ENCODE assay signal across 8 mouse cellular contexts in the genomic region with DNA sequence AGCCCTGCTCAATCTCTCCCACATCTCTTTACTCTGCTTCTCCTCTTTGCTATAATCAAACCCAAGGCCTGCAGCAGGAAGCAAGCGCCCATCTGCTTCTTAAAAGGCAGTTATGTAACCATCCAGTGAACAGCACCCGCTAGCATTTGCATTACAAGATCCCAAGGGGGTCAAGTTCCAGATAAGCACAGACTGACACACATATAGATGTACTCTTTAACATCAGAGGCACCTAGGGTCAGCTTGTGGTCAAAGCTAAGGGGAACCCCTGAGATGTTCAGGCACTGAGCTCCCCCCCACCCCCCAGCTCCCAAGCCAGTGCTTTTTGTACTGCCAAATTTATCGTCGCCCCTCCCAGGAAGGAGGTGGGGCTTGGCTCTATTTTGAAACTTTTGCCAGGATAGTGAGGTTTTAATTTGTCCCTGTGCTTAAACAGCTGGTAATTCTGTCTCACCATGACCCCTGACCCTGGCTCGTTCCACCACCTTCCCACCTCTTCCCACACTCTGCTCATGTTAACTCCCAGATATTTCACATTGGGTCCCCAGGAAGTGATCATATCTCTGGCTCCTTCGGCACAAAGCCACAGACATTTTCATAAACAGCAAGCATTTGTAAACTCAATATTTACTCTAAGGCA. TPM values are rescaled to one million over a fixed set of nuclear protein-coding genes. Genes with fewer than 3 reads are reported as not detected.
DNase-seq lines count a peak whose midpoint lies in the region; ATAC-seq and TF ChIP-seq lines count a peak whose summit lies in the region.

No protein-coding gene starts in this region.

- peak; percentile 91 for TF ChIP-seq EP300 in heart, adult 2 months (IDR thresholded peaks at IDR 0.05; ENCODE audit: insufficient read depth, low read depth, low read length)

- peak overlapping the region; percentile 79 for H3K27ac ChIP-seq in heart, adult 2 months
- no peak overlapping the region for H3K27ac ChIP-seq in heart, embryonic 12.5 days (ENCODE audit: poor library complexity, severe bottlenecking)
- peak overlapping the region; percentile 95 for H3K27ac ChIP-seq in liver, adult 2 months (replicated peaks; ENCODE audit: insufficient read depth, low read depth, low read length)
- no peak overlapping the region for H3K27ac ChIP-seq in hindbrain, embryonic 14.5 days

- TF ChIP-seq POLR2A in heart, adult 2 months (IDR thresholded peaks at IDR 0.05; ENCODE audit: insufficient read depth, low read depth, low read length) = peak; percentile 62; the same call in 1 of the 2 replicates
- TF ChIP-seq POLR2A in liver, adult 2 months (IDR thresholded peaks at IDR 0.05; ENCODE audit: extremely low read depth, insufficient read depth, low read length) = no peak

- H3K9ac ChIP-seq in heart, adult 2 months (ENCODE audit: low read depth, low read length) = peak overlapping the region; percentile 50
- no peak overlapping the region for H3K9ac ChIP-seq in heart, embryonic 12.5 days
- peak overlapping the region; percentile 11; the same call in 1 of the 2 replicates for H3K9ac ChIP-seq in liver, adult 2 months (ENCODE audit: low read depth, low read length)
- no peak overlapping the region for H3K9ac ChIP-seq in hindbrain, embryonic 14.5 days

- H3K27me3 ChIP-seq in heart, adult 2 months (ENCODE audit: control insufficient read depth, insufficient read depth, low read length) = no peaks in the 10 kb centered on the region
- no peaks in the 10 kb centered on the region for H3K27me3 ChIP-seq in heart, embryonic 12.5 days (replicated peaks)
- no peaks in the 10 kb centered on the region for H3K27me3 ChIP-seq in liver, adult 2 months (ENCODE audit: control insufficient read depth, insufficient read depth, low read length)
- H3K27me3 ChIP-seq in hindbrain, embryonic 14.5 days (ENCODE audit: control insufficient read depth, insufficient read depth, low read length) = no peaks in the 10 kb centered on the region

- no peaks in the 10 kb centered on the region for H3K9me3 ChIP-seq in heart, embryonic 12.5 days (replicated peaks)
- H3K9me3 ChIP-seq in hindbrain, embryonic 14.5 days (ENCODE audit: control insufficient read depth, low read length) = no peaks in the 10 kb centered on the region

- WGBS in heart, adult 2 months = 24% methylated on average over 6 of the region's 6 CpGs
- WGBS in heart, embryonic 12.5 days = 54% methylated on average over 6 of the region's 6 CpGs
- 0% methylated on average over 6 of the region's 6 CpGs for WGBS in liver, adult 2 months
- WGBS in hindbrain, embryonic 14.5 days = 83% methylated on average over 6 of the region's 6 CpGs

- H3K79me2 ChIP-seq in heart, adult 2 months (replicated peaks; ENCODE audit: control insufficient read depth, insufficient read depth, low read length) = peaks cover 3% of the 10 kb centered on the region; the same call in 1 of the 2 replicates
- peaks cover 48% of the 10 kb centered on the region for H3K79me2 ChIP-seq in liver, adult 2 months (ENCODE audit: control insufficient read depth, insufficient read depth, low read length)

- H3K36me3 ChIP-seq in heart, adult 2 months (ENCODE audit: control insufficient read depth, insufficient read depth, low read length) = peaks cover 7% of the 10 kb centered on the region
- no peaks in the 10 kb centered on the region for H3K36me3 ChIP-seq in heart, embryonic 12.5 days
- H3K36me3 ChIP-seq in liver, adult 2 months (ENCODE audit: control insufficient read depth, insufficient read depth, low read length) = peaks cover 5% of the 10 kb centered on the region
- no peaks in the 10 kb centered on the region for H3K36me3 ChIP-seq in hindbrain, embryonic 14.5 days (replicated peaks; ENCODE audit: control insufficient read depth, insufficient read depth)

- TF ChIP-seq CTCF in heart, adult 2 months (IDR thresholded peaks at IDR 0.05) = no peak
- no peak for TF ChIP-seq CTCF in liver, adult 2 months (IDR thresholded peaks at IDR 0.05; ENCODE audit: low read depth, low read length)

- peaks cover 30% of the 10 kb centered on the region for H3K4me1 ChIP-seq in heart, adult 2 months (ENCODE audit: control insufficient read depth, insufficient read depth, low read length)
- H3K4me1 ChIP-seq in heart, embryonic 12.5 days (replicated peaks) = peaks cover 17% of the 10 kb centered on the region; the same call in 1 of the 2 replicates
- H3K4me1 ChIP-seq in liver, adult 2 months (ENCODE audit: control insufficient read depth, insufficient read depth, low read length) = peaks cover 60% of the 10 kb centered on the region
- H3K4me1 ChIP-seq in hindbrain, embryonic 14.5 days (replicated peaks; ENCODE audit: control insufficient read depth, insufficient read depth, low read length) = no peaks in the 10 kb centered on the region

- intact Hi-C loops in heart, adult 2 months (cut with DNase I) = no loop called here

- H3K4me2 ChIP-seq in heart, embryonic 12.5 days = no peak overlapping the region
- H3K4me2 ChIP-seq in hindbrain, embryonic 14.5 days (replicated peaks) = no peak overlapping the region

- peak; percentile 74 to 80 for DNase-seq in heart, adult 2 months
- DNase-seq in adrenal gland, postnatal 36 days = peak; percentile 60 to 73
- peak; percentile 41 for DNase-seq in induced T-regulatory cell, adult 2 months (ENCODE audit: low read depth)
- peak; percentile 87 for DNase-seq in liver, adult 2 months (ENCODE audit: extremely low read depth, low read depth, low spot score)
- DNase-seq in right cerebral cortex, adult 2 months (ENCODE audit: low spot score in 2 of 2) = peak; percentile 69 to 81
- no peak for DNase-seq in cerebellum, adult 11 months
- no peak for DNase-seq in hindbrain, embryonic 14.5 days (ENCODE audit: low spot score)

- no peak for ATAC-seq in heart, embryonic 12.5 days (ENCODE audit: insufficient number of reproducible peaks, low FRiP score)
- ATAC-seq in hindbrain, embryonic 14.5 days (ENCODE audit: low FRiP score) = no peak

- no peak overlapping the region for H3K4me3 ChIP-seq in heart, adult 2 months
- H3K4me3 ChIP-seq in heart, embryonic 12.5 days = no peak overlapping the region
- H3K4me3 ChIP-seq in liver, adult 2 months (ENCODE audit: insufficient read depth, low read depth, low read length) = no peak overlapping the region
- H3K4me3 ChIP-seq in hindbrain, embryonic 14.5 days (replicated peaks; ENCODE audit: low read length) = no peak overlapping the region

RNA-seq across cellular contexts. Expression of a gene that starts 7.1 kb away (rescaled TPM):
- 100 to 1,000 TPM; 339 to 371 TPM for total RNA-seq in heart, adult 2 months (2021)
- polyA plus RNA-seq in heart, adult 2 months (2012; rRNA removed) = 433 and 501 TPM in 2 replicates
- polyA plus RNA-seq in heart, embryonic 12.5 days (2016; fragmentation: Nextera tagmentation; extraction: Ambion mirVana) = 64.0 and 72.0 TPM in 2 replicates
- total RNA-seq in adrenal gland, postnatal 36 days (2021) = 1,000 to 10,000 TPM; 1,062 to 2,025 TPM
- 1,488 and 1,502 TPM in 2 replicates for total RNA-seq in liver, adult 2 months (2014; rRNA removed)
- 3,750 and 4,351 TPM in 2 replicates for polyA plus RNA-seq in liver, adult 2 months (2012; rRNA removed)
- 54.5 and 58.7 TPM in 2 replicates for polyA plus RNA-seq in hindbrain, embryonic 14.5 days (2014; fragmentation: Nextera tagmentation; extraction: Ambion mirVana)

RNA-seq across cellular contexts. Expression of a gene that starts 32.2 kb away (rescaled TPM):
- total RNA-seq in heart, adult 2 months (2021) = 10 to 100 TPM; 68.2 to 80.2 TPM
- polyA plus RNA-seq in heart, adult 2 months (2012; rRNA removed) = 85.7 and 125 TPM in 2 replicates
- 5.8 and 6.1 TPM in 2 replicates for polyA plus RNA-seq in heart, embryonic 12.5 days (2016; fragmentation: Nextera tagmentation; extraction: Ambion mirVana)
- 10 to 100 TPM; 19.4 to 23.4 TPM for total RNA-seq in adrenal gland, postnatal 36 days (2021)
- 9.6 and 14.4 TPM in 2 replicates for total RNA-seq in liver, adult 2 months (2014; rRNA removed)
- 9.1 and 10.1 TPM in 2 replicates for polyA plus RNA-seq in liver, adult 2 months (2012; rRNA removed)
- polyA plus RNA-seq in hindbrain, embryonic 14.5 days (2014; fragmentation: Nextera tagmentation; extraction: Ambion mirVana) = 1.2 and 1.5 TPM in 2 replicates

RNA-seq across cellular contexts. Expression of a gene that starts 40.8 kb away (rescaled TPM):
- total RNA-seq in heart, adult 2 months (2021) = 10 to 100 TPM; 79.8 to 84.2 TPM
- polyA plus RNA-seq in heart, adult 2 months (2012; rRNA removed) = 33.0 and 67.7 TPM in 2 replicates
- polyA plus RNA-seq in heart, embryonic 12.5 days (2016; fragmentation: Nextera tagmentation; extraction: Ambion mirVana) = 38.8 and 40.0 TPM in 2 replicates
- total RNA-seq in adrenal gland, postnatal 36 days (2021) = 10 to 100 TPM; 78.9 to 82.6 TPM
- 39.0 and 40.1 TPM in 2 replicates for total RNA-seq in liver, adult 2 months (2014; rRNA removed)
- polyA plus RNA-seq in liver, adult 2 months (2012; rRNA removed) = 16.8 and 21.7 TPM in 2 replicates
- 58.9 and 66.6 TPM in 2 replicates for polyA plus RNA-seq in hindbrain, embryonic 14.5 days (2014; fragmentation: Nextera tagmentation; extraction: Ambion mirVana)

RNA-seq across cellular contexts. Expression of a gene that starts 41.2 kb away (rescaled TPM):
- total RNA-seq in heart, adult 2 months (2021) = 1 to 10 TPM; 1.0 to 2.5 TPM
- 3.4 and 3.9 TPM in 2 replicates for polyA plus RNA-seq in heart, adult 2 months (2012; rRNA removed)
- 0.59 and 1.5 TPM in 2 replicates for polyA plus RNA-seq in heart, embryonic 12.5 days (2016; fragmentation: Nextera tagmentation; extraction: Ambion mirVana)
- total RNA-seq in adrenal gland, postnatal 36 days (2021) = 1 to 10 TPM; 4.1 to 5.5 TPM
- 2.5 and 2.8 TPM in 2 replicates for total RNA-seq in liver, adult 2 months (2014; rRNA removed)
- 0.85 and 1.4 TPM in 2 replicates for polyA plus RNA-seq in liver, adult 2 months (2012; rRNA removed)
- 4.4 and 5.0 TPM in 2 replicates for polyA plus RNA-seq in hindbrain, embryonic 14.5 days (2014; fragmentation: Nextera tagmentation; extraction: Ambion mirVana)

RNA-seq across cellular contexts. Expression of a gene that starts 41.2 kb away (rescaled TPM):
- under 1 TPM in 1 of 2 experiments, not detected in 1; 0.63 TPM for total RNA-seq in heart, adult 2 months (2021)
- polyA plus RNA-seq in heart, adult 2 months (2012; rRNA removed) = 0.16 and 0.79 TPM in 2 replicates
- not detected in 2 replicates for polyA plus RNA-seq in heart, embryonic 12.5 days (2016; fragmentation: Nextera tagmentation; extraction: Ambion mirVana)
- total RNA-seq in adrenal gland, postnatal 36 days (2021) = not detected
- total RNA-seq in liver, adult 2 months (2014; rRNA removed) = 0.09 TPM in 1 of 2 replicates, not detected in the other
- not detected in 2 replicates for polyA plus RNA-seq in liver, adult 2 months (2012; rRNA removed)
- polyA plus RNA-seq in hindbrain, embryonic 14.5 days (2014; fragmentation: Nextera tagmentation; extraction: Ambion mirVana) = not detected in 2 replicates

Comparison
In these comparisons a context has a peak if more than half of its experiments do, and no peak if none do; other contexts are left out.
1. H3K27ac ChIP-seq: peak in heart, adult 2 months (single experiment) and liver, adult 2 months (single experiment); none in heart, embryonic 12.5 days (single experiment) and hindbrain, embryonic 14.5 days (single experiment).
2. H3K9ac ChIP-seq: peak in heart, adult 2 months (single experiment) and liver, adult 2 months (single experiment); none in heart, embryonic 12.5 days (single experiment) and hindbrain, embryonic 14.5 days (single experiment).
3. DNase-seq: peak in heart, adult 2 months (2 of 2), adrenal gland, postnatal 36 days (2 of 2), induced T-regulatory cell, adult 2 months (single experiment), liver, adult 2 months (single experiment) and right cerebral cortex, adult 2 months (2 of 2); none in cerebellum, adult 11 months (single experiment) and hindbrain, embryonic 14.5 days (single experiment).